Mouse (Mus musculus) layer of hippocampus, adult 18-20 months (tissue): ENCODE results near the gene Pnp. TPM values are rescaled to one million over a fixed set of nuclear protein-coding genes. Genes with fewer than 3 reads are reported as not detected.
"Not testable (repeated sequence)": the region's sequence is repeated elsewhere in the genome, so short reads cannot be mapped to it uniquely, and the experiment has no call there.

Source experiments
- DNase-seq, 2 experiments: peaks; one replicate each; pipeline ENCODE4 v3.0.0; 2022; ENCODE audit warnings: low spot score in 2 of 2
- total RNA-seq, 2 experiments: library from RNA; stranded (reverse); gene quantifications; 2 replicates each; pipeline ENCODE4 v1.2.3; 2021

Pnp gene
- total RNA-seq, 2 experiments from 2014 or later, result 13.1 to 18.3 TPM

DNA sequence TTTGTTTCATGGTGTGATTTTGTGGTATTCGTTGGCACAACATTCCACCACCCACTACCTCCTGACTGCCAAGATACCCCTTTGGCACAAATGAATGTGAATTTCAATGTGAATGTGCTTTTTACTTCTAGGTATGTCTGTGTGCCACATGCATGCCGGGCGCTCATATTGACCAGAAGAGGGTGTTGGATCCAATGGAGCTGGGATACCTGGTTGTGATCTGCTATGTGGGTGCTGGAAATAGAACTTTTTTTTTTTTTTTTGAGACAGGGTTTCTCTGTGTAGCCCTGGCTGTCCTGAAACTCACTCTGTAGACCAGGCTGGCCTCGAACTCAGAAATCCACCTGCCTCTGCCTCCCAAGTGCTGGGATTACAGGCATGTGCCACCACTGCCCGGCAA lies 42.2 kb downstream of the Pnp start:
- DNase-seq, result not testable (repeated sequence)

DNA sequence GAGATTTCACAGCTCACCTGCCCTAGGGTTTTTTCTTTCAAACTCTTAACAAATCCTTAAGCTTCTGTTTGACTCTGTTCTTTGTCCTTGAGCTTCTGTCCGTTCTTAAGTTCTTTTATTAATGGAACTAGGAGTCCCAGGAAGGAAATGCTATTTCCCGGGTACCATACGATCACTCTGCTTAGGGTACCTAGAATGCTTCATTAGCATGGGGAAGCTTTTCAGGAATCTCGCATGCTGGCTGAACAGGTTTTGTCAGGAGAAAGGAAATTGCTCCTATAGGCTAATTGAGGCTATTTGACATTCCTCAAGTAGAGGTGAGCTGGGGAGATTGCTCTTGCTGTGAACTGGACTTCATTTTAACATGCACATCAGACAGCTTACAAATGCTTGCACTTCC lies 42.8 kb downstream of the Pnp start:
- no peak for DNase-seq

DNA sequence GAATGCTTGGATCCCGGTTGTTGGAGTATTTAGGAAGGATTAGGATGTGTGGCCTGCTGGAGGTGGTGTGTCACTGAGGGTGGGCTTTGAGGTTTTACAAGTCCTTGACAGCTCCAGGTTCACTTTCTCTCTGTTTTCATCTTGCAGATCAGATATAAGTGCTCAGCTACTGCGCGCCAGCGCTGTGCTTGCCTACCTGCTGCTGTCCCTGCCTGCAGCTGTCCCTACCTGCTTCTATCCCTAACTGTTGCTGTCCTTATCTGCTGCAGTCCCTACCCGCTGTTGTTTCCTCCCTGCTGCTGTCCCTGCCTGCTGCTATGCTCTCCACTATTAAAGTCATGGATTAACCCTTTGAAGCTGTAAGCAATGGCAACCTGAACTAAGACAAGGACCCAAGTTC lies 44.1 kb downstream of the Pnp start:
- DNase-seq, result no peak

DNA sequence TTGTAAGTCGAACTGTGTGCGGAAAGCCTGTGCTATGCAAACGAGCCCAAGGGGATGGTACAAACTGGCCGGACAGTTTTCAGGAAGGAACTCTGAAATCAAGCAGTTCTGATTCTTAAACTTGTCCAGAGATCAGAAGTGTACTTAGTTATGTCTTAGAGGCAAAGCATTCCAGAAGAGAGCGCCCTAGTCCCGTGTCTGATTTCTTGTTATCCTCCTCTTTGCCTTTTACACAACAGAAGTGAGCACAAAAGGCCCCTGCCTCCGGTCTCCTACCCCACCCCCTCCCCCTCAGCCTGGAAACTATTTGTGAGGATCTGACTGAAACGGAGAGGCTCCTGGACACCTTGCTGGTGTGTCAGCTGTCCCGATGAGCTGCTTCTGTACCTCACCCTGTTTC lies 45.8 kb downstream of the Pnp start:
- peak in 1 of 2 experiments; percentile 16 for DNase-seq

DNA sequence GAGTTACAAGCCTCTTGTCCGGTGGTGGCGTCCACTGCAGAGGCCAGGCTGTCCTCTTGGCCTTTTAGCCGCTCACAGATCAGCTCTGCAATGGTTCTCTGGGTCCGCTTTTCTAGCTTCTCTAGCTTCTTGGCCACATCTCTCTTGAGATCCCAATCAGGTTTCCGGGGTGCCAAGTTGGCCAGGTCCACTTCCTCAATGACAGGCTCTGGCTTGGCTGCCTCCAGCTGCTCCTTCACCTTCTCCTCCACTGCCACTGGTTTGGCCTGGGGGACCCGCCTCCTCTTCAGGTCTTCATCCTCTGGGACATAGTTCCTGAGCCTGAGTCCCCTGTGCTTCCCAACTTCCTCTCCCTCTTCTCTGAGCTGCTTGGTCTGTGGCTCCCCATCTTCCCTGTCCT lies 47.6 kb downstream of the Pnp start:
- not testable (repeated sequence) for DNase-seq

DNA sequence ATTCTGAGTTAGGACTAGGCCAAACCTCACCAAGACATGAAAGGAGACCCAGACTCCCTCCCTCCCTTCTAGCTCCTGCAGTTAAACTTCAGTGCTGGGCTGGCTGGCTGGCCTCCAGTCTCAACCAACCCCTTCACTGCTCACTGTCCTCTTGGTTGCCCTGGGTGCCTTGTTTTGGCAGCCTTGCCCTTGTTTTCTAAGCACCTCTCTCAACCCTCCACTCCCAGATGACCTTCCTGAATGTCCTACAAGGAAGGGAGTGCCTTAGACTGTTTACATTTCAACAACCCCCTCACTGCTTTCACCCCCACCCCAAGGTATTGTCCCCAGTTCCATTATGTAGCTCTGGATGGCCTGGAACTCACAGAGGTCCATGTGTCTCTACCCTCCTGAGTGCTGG lies 48.7 kb downstream of the Pnp start:
- no peak for DNase-seq

DNA sequence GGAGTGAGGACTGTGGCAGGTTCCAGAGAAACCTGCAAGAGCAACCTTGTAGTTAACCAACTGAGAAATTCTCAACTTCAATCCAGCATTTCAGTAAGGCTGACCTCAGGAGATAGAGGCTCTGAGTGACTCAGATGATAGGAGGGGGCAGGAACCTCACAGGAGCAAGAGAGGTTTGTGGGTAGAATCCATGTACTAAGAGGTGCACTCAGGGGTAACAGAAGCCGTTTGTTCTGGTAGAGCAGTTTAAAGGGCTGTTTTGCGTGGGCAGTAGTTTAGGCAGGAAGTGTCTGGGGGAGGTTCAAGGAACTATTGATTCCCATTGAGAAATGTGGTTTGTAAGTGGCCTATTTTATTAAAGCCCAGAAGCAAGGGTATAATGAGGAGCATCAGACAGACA lies 50.3 kb downstream of the Pnp start:
- DNase-seq, result no peak

DNA sequence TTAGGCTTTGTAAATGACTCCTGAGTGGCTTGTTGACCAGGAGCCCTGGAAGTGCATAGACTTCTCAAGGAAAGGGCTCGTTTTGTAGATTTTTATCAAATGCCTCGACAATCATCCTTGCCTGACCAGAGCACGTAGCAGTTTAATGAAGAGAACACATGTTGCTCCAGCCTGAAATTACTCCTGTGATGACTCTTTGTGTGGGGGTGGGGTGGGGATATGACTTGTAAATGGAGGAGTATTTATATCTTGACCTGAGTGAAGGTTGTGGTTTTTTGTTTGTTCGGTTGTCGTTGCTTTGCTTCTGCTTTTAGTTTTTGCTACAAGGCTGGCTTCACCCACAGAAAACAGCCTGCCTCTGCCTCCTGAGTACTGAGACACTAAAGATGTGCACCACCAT lies 51.0 kb downstream of the Pnp start:
- DNase-seq, result no peak

DNA sequence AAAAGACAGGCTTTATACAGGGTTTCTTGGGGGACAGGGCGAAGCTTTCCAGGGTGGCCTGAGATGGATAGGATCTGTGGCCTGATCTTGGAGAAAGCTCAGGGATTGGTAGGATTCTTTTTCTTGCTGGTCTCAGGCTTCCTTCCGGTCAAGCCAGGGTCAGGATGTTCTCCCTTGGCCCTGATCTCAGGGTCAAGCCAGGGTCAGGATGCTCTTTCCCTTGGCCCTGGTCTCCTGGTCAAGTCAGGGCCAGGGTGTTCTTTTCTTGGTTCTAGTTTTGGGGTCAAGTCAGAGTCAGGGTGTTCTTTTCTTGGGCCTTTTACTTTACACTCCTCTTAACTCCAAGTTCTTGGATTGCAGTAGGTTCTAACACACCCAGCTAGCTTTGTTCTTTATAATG lies 56.8 kb downstream of the Pnp start:
- DNase-seq, result no peak

DNA sequence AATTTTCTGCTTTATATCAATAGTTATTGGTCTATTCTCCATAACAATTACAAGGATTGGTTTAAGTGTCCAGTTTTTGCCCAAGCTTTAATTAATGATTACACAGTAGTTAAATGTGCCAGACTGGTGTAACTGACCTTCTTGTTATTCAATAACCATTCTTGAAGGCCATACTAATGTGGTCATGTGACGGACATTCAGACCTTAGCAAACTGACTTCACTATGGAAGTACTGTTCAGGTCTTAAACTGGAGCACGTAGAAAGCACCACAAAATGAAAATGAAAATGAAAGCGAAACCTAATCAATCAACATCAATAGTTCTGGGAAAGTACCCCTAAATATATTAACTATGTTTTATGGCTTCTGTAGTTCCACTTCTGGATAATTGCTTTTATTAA lies 60.2 kb downstream of the Pnp start:
- no peak for DNase-seq

DNA sequence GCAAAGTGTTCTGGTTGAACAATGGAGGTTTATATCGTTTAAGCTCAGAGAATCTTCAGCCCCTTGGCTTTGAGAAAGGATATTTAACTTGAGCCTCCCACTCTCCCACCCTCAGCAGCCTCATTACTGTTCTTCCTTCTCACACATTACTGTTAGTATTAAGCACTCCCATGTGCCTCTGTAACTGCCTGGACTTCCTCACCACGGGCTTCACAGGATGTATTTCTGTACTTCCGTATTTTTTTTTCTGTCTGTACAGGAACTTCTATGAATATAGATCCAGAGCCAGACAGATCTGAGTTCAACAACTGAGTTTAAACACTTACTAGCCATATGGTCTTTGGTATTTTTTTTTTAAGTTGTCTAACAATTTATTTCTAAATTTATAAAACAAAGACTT lies 66.2 kb downstream of the Pnp start:
- DNase-seq, result no peak

DNA sequence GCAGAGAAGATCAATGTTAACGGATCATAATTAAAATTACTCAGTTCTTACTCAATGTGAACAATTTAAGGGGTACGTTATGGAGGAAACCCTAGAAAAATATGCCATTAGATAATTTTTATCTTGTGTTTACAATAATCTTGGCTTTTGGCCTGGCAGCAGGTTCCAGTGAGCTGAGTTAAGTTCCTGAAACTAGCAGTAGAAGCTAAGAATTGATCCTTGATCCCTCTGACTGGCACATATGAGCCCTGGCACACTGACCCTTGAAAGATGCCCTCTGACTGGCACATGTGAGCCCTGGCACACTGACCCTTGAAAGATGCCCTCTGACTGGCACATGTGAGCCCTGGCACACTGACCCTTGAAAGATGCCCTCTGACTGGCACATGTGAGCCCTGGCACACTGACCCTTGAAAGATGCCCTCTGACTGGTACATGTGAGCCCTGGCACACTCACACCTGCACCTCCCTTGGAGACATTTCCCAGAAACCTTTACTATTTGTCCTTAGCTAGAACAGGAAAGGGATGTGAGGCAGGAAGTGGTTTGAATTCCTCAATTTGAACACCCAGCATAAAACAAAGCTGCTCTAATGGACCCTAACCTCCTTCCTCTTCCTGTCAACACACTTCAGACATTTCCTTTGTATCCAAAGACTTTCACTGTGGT lies 67.3 kb downstream of the Pnp start:
- no peak for DNase-seq

DNA sequence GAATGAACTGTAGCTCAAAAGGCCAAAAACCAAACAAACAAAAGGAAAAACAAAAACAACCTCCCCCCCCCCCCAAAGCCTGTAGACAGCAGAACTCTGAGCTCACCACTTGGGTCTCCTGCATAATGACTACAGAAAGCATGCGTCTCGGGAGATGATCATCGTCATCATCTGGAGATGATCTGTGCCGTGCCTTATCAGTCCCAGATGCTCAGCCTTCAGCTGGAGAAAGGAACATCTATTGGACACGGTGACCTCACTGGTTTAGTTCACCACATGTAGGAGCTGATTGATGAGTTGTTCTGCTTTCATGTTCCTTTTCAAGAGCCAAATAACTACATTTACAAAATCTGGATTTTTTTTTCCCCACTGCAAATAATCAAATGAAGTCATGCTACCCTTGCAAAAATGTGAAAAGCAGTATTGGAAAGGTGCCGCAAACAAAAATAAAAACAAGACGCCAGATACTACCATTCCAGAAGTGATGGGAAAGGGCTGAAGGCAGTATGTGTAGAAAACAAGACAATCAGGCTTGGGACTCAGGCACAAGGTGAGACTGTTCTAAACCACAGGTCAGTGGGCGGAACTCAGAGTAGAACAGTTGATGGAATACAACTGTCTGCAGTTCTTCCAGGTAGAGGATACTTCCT lies 76.4 kb downstream of the Pnp start, which contains the start of gene Rnase10:
TSS of gene Rnase10 (plus strand) at position 600 of the 650 bp plus-strand sequence.
- DNase-seq, result no peak

DNA sequence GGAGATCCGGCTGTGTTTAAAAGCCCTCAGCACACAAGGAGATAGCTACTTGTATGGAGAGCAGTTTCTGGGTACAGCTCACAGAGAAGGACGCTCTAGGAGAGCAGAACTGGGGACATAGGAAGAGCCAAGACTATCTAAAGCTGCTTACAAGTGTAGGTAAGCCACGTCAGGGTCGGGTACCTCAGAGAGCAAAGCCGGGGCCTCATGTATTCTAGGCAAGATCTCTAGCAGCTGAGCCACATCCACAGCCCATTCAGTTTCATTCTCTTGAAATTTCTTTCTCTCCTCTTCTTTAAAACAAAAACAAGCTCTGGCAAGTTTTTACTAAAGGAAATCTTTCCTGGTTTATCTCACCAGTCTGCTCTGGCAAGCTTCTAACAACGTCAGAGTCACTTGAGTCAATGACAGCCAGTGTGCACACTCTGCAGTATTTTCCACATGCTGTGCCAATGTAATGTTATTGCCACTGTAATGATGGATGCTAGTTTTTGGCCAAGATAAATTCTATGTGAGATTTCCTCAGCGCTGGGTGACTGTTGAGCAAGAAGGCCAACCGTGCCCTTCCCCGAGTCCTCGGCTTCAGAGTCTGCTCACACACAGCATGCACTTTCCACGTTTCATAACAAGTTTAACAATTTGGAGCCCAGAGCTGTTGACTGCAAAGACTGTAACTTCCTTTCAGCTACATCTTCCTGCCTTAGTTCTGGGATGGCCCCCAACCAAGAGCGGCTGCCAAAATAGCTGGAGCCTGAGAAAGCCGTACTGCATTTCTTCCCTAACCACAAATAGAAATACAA lies 77.2 kb downstream of the Pnp start:
- DNase-seq, result peak; percentile 27 to 38

DNA sequence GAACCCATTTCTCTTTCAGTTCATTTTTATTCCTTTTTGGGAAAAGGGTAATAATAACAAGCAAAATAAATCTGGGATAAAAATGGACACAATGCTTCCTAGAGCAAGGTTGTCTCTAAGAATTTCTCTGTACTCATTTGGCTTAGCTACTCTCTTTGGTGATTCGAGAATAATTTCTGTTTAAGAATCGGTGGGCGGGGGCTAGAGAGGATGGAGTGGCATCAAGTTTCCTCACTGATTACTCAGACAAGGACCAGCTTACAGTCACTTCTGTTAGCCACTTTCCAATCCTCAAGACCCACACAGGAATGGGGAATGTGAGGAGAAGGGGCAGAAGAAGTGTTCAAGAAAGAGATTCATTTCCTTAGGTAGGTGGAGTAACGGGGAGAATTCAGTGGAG lies 77.9 kb downstream of the Pnp start:
- DNase-seq, result no peak

DNA sequence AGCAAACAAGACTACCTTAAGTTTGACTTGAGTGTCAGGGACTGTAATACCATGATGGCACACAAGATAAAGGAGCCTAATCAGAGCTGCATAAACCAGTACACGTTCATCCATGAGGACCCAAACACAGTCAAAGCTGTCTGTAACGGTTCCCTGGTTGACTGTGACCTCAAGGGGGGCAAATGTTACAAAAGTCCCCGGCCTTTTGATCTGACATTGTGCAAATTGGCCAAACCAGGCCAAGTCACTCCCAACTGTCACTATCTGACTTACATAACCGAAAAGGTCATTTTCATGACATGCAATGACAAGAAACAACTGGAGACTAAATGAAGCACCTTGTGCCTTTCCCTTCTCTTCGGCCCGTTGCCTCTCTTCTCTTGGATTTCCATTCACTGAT lies 78.7 kb downstream of the Pnp start:
- no peak for DNase-seq

DNA sequence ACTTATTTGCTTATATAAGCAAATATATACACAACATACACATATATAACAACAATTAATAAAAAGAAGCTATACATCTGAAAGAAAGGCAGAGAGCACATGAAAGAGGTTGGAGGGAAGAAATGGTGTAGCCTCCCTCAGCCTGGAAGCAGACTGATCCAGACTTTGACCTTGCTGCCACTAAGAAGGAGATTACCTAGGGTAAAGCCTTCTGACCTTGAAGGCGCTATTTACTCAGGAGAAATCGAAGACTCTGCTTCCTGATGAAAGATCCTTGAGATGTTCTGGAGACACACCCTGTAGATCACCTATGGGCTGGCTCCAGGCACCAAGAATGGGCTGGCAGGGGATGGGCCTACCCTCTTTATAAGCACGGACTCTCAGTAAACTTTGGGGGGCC lies 83.8 kb downstream of the Pnp start:
- not testable (repeated sequence) for DNase-seq

Other genes starting within 250 kb of the Pnp start
- not detected for gene Olfr747, start 237.9 kb upstream of the Pnp start, total RNA-seq
- gene Olfr748, start 223.7 kb upstream of the Pnp start, total RNA-seq, result not detected
- not detected for gene Olfr749, start 186.0 kb upstream of the Pnp start, total RNA-seq
- 10 to 100 TPM; 58.9 to 62.2 TPM for gene Ttc5, start 145.6 kb upstream of the Pnp start, total RNA-seq
- gene Ccnb1ip1, start 123.3 kb upstream of the Pnp start, total RNA-seq, result not detected
- gene Parp2, start 123.2 kb upstream of the Pnp start, total RNA-seq, result 10 to 100 TPM; 22.1 to 28.9 TPM
- gene Tep1, start 60.5 kb upstream of the Pnp start, total RNA-seq, result 1 to 10 TPM; 2.9 to 3.6 TPM
- 1 to 10 TPM; 3.7 to 5.9 TPM for gene Klhl33, start 33.6 kb upstream of the Pnp start, total RNA-seq
- gene Osgep, start 6.2 kb upstream of the Pnp start, total RNA-seq, result 10 to 100 TPM; 34.9 to 39.0 TPM
- 10 to 100 TPM; 62.8 to 65.7 TPM for gene Apex1, start 6.1 kb upstream of the Pnp start, total RNA-seq
- 10 to 100 TPM; 86.4 to 96.1 TPM for gene Pip4p1, start 226 bp upstream of the Pnp start, total RNA-seq
- 1 to 10 TPM; 6.2 to 9.3 TPM for gene Gm49342, start 13.4 kb downstream of the Pnp start, total RNA-seq
- 1 to 10 TPM in 1 of 2 experiments, under 1 TPM in 1; 0.94 to 1.3 TPM for gene Pnp2, start 24.9 kb downstream of the Pnp start, total RNA-seq
- not detected for gene Rnase10, start 76.7 kb downstream of the Pnp start, total RNA-seq
- gene Rnase9, start 110.8 kb downstream of the Pnp start, total RNA-seq, result not detected
- not detected for gene Rnase11, start 119.1 kb downstream of the Pnp start, total RNA-seq
- gene Rnase12, start 126.6 kb downstream of the Pnp start, total RNA-seq, result not detected
- gene Olfr750, start 143.4 kb downstream of the Pnp start, total RNA-seq, result not detected
- gene Rnase4, start 160.0 kb downstream of the Pnp start, total RNA-seq, result 10 to 100 TPM; 15.1 to 16.7 TPM
- gene Ang, start 160.1 kb downstream of the Pnp start, total RNA-seq, result 1 to 10 TPM; 3.3 to 5.5 TPM
- not detected for gene Eddm3b, start 183.3 kb downstream of the Pnp start, total RNA-seq
- gene Rnase6, start 192.8 kb downstream of the Pnp start, total RNA-seq, result under 1 TPM; 0.30 to 0.66 TPM
- gene Rnase1, start 215.7 kb downstream of the Pnp start, total RNA-seq, result 1 to 10 TPM; 2.4 to 3.7 TPM
- under 1 TPM in 1 of 2 experiments, not detected in 1; 0.46 TPM for gene Rnase2b, start 231.2 kb downstream of the Pnp start, total RNA-seq